Mouse (Mus musculus) G1E (cell line): ENCODE data around the gene 2010003K11Rik.

Experiments
- CTCF ChIP-seq: IDR thresholded peaks from 2 replicates; pipeline ENCODE4 v1.5.1; 2012; ENCODE audit warnings: low read depth, low read length, inconsistent platforms, mixed read lengths
- GATA1 ChIP-seq: IDR thresholded peaks from 2 replicates; pipeline ENCODE4 v1.6.1; 2012; ENCODE audit warnings: borderline replicate concordance, low read length, inconsistent platforms, mixed read lengths
- POLR2AphosphoS5 ChIP-seq: IDR thresholded peaks from 2 replicates; pipeline ENCODE4 v1.6.1; 2012; ENCODE audit warnings: low read depth, low read length, inconsistent platforms; ENCODE audit not compliant: insufficient replicate concordance

- no peak for TF ChIP-seq CTCF
- no peak for TF ChIP-seq POLR2AphosphoS5
- no peak for TF ChIP-seq GATA1
These were observed 17.9 kb upstream of the 2010003K11Rik start for GRCm38 (mm10) chr19:4516288-4516687.
